Mouse (Mus musculus) spleen, adult 12 weeks (tissue): ENCODE results near the gene Gap43.
"Not testable (repeated sequence)": the region's sequence is repeated elsewhere in the genome, so short reads cannot be mapped to it uniquely, and the experiment has no call there.

Experiments
- DNase-seq: peaks from one replicate; pipeline ENCODE4 v3.0.0; 2022; ENCODE audit warnings: low spot score

Gene Gap43

DNA sequence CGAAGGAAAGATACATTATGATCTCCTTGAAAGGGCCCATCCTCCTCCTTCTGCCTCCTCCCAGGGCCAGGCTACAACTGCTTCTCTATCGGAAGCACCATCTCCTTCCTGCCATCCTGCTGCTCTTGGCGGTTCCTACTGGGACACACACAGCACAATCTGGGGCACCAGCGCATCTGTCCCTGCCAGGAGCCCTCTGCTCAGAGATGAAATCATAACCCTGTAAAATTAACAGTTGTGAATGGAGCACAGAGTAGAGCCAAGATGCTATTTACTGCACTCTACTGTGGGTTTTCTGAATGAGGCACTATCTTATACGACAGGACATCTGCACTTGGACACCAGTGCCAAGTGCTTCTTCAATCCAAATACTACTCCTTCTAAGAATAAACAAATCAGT, 46.0 kb downstream of the Gap43 start:
- DNase-seq: no peak

GRCm38 (mm10) chr16:42294056-42294455, 46.4 kb downstream of the Gap43 start:
- no peak for DNase-seq

DNA sequence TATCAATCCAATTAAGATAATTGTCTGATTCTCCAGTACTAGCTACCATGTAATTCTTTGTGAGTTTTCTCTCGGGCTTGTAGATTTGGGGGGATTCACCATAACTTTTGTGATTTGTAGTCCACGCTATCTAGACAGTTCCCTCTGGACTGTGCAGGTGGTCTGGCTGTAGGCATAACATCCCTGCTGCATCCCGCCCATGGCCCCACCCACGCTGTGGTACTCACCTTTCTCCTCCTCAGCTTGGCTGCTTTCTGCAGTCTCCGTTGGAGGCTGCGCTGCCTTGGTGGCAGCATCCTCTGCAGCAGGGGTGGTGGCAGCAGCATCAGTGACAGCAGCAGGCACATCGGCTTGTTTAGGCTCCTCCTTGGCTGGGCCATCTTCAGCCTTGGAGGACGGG, 48.9 kb downstream of the Gap43 start:
- no peak for DNase-seq

DNA sequence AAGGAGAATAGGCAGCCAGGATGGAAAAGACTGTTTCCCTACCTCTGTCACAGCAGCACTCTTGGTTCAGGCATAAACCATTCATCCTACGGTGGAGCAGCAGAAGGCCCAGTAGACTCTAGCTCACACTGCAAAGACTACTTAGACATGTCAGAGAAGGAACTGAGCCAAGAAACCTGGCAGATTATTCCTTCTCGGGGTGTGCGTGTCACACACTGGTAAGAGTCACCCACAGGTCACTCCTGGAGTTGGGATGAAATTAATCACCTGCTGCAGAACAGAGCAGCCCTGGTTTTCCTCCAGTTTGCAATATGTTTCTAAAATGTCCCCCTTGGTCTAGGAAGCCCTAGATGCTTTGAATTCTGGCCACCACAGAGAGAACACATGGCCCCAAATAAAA, 56.4 kb downstream of the Gap43 start:
- no peak for DNase-seq

DNA sequence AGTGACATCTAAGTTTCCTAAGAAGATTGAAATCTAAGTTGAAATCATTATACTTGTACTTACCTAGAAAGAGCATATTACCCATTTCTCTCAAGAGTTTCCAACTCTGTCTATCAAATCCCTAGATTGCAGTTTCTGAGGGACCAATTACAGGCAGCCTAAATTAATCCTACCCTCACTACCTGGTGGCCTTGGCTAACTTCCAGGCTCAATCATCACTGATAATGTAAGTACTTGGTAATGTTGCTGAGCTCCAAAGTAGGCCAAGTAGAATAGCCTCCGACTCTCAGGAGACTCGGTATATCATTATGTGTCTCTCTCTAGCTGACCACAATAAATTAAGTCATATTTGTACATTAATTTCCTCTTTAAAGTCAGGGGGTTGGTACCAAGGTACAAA, 62.7 kb downstream of the Gap43 start:
- no peak for DNase-seq

DNA sequence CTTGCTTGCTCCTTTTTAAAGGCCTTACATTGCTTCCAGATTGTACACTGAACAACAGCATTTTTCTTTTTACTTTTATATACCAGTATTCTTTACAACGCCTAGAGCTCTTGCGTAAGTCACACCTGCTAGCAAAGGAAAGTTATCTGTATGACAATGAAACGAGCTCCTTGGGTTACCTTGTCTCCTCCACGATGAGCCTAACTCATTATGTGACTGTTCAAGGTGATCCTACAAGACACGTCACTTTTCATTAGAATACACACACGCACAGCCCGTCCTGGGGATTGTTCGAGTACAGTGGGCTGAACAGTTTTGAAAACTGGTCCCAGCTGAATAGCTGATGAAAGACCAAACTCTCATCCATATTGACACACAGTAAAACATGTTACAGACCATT, 63.2 kb downstream of the Gap43 start:
- DNase-seq: no peak

DNA sequence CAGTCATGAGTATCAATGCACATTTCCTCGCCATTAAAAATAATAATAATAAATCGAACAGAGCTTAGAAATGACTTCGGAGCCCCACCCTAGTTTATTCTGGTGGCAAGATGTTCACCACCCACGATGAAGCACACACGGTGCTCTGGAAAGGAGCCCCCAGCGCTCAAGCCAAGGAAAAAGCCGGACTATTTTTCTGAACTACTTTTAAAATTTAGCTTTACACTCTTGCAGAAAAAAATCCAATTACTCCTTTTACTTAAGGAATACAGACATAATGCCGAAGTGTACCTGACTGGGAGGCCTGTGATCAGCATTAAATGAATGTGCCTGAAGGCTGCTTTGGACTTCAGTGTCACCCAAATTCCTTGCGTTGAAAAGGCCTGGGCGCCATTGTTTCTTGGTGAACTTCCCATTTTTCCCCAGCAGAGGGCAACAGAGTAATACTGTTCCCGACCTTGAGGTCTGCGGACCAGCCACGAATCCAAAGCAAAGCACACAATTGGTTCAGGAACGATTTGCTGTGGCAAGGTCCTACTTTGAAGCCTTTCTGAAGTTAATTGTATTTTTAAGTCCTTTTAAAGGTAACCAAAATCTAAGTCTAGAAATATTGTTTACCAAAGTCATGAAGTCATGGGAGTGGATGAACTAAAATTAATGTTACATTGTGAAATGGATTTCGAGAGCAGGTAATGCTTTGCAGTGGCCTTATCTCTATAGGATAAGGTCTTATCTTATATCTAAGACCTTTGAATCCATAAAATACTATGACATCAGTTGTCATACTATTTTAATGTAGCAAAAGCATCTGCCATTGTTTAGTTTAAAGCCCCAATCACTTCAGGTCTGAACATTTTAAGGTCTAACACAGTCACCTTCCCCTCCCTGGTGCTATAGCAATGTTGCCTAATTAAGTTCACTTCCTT, 64.0 kb downstream of the Gap43 start:
- DNase-seq: peak; percentile 1

- DNase-seq: no peak
These were observed 64.8 kb downstream of the Gap43 start for GRCm38 (mm10) chr16:42275518-42276215.

GRCm38 (mm10) chr16:42271213-42271612, 69.2 kb downstream of the Gap43 start:
- no peak for DNase-seq

- no peak for DNase-seq
These were observed 70.9 kb downstream of the Gap43 start for GRCm38 (mm10) chr16:42269587-42269967.

DNA sequence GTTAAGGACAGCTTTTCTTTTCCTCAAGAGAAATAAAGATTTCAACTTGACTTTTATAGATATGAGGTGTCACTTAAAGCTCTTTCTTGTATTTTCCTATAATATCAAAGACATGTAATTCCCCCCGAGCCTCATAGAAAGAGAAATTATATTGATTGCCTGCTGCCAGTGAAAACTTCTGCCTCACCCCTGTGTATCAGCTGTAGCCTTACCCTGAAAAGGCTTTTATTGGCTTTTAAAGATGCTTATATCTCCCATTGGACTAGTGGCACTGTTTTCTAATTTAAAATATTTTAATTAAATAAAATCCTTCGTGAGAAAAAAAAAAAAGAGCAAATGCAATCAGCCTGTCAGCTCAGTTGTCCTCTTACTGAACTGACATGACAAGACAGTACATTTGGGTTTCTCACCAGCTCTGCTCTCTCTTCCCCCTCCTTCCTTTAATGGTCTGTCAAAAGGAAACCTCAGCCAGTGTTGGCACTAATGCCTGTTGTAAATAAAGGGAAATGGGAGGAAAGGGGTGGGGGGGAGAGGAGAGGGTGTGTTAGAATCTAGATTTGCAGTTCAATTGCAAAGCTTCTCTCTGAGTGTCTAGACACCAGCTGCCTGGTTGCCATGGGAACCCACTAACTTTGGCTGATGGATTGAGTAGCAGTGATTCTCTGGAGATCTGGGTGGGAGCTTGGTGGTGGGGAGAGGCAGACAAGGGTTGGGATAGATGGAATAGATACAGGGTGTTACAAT, 71.4 kb downstream of the Gap43 start:
- DNase-seq: no peak

DNA sequence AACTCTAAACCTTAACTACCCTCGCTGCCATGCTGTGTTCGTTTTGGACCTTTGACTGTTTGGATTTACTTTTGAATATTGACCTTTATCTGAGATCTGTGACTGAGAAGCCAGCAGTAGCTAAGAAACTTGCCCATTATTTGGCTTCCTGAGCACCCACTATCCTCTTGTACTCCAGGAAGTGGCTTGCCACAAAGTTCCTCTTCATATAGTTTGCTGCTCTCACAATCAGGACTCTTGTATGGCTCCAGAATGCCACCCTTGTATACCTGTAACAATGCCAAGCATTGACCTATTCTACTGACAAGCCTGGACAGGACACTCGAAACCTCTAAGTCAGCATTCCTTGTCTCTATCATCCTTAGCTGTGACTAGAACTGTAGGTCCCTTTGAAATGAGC, 75.3 kb downstream of the Gap43 start:
- DNase-seq: no peak

GRCm38 (mm10) chr16:42262935-42263542, 77.4 kb downstream of the Gap43 start:
- no peak for DNase-seq

DNA sequence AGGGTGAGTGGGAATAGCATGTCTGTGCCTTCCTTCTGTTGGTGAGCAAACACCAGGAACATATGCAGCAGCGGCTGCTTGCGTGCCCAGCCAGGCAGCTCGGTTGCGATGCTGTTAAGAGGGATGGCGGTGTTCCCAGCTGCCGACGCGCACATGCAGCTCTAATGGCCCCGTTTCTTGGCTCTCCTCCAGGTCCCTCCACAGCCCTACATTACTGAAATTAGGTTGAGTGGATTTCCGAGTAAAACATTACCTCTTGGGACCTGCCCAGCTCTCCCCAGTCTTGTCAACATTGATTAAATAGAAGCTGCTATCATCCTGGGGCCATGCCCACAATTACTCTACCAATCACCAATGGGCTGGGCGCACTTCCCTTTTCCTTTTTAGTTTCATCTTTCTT, 84.8 kb downstream of the Gap43 start:
- no peak for DNase-seq

DNA sequence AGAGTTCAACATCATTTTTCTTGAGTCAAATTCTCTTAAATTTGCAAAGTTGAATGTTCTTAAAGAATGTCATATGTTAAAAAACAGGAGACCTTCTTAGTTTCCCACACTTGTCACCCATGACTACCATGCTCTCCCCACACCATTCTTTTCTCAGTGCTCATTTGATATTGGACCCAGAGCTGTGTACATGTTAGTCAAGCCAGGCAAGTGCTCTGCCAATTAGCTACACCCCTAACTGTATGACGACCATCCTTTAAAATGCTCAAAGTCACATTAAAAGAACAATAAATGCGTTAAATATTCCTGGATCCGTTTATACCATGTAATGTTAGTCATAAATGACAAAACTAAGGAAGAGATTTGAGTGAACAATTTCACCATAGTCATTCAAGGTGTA, 85.2 kb downstream of the Gap43 start:
- no peak for DNase-seq

DNA sequence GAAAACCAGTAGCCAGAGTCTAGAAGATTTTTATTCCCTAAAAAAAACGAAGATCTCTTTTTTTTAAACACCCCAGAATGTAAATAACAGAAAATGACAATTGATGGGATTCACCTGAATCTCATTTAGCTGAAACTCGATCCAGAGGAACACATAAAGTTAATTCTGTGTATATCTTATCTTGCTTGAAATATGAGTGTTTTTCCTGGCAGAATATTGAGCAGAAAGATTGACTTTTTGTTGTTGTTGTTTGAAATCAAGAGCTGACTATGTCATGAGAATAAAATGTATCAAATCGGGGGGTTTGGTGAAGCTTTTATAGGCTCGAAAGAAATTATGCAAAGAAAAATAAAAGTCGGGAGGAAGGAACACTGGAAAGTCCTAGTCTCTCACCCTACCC, 88.2 kb downstream of the Gap43 start:
- DNase-seq: no peak

GRCm38 (mm10) chr16:42244121-42244520, 96.3 kb downstream of the Gap43 start:
- DNase-seq: not testable (repeated sequence)

- DNase-seq: no peak
These were observed 109.1 kb downstream of the Gap43 start for GRCm38 (mm10) chr16:42231306-42231705.
